Mouse (Mus musculus): ENCODE measurements around the gene Krt86.

DNA sequence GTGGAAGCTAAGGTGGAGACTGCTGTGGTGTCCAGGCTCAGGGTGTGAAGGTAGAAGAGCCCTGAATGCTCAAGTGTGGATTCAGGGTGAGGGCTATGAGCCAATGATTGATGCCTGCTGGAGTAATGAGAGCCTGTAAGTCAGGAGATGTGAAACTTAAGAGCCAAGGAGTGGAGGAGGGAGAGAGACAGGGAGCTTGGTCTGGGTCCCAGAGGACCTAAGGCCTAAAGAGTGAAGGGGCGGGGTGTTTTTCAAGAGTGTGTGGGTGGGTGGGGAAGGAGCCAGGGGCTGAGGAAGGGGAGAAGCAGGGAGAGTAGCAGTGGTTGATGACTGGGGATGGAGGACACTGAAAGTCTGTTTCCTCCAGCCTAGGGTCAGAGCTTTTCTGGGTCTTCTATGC, 10.4 kb downstream of the Krt86 start:
- TF ChIP-seq CEBPB (IDR thresholded peaks at IDR 0.05; ENCODE audit: insufficient read depth, poor library complexity, severe bottlenecking) = no peak
- no peak for TF ChIP-seq MAX (IDR thresholded peaks at IDR 0.05; ENCODE audit: low read depth)
- TF ChIP-seq MYOD1 (IDR thresholded peaks at IDR 0.05; ENCODE audit: control insufficient read depth in 1 of 3, insufficient read length in 2 of 3, low read depth in 2 of 3) = no peak
- no peak for TF ChIP-seq POLR2A (IDR thresholded peaks at IDR 0.05; ENCODE audit: insufficient read length, low read depth)
- TF ChIP-seq TCF12 (IDR thresholded peaks at IDR 0.05; ENCODE audit: insufficient read depth, poor library complexity, severe bottlenecking) = no peak
- no peak for TF ChIP-seq E2F4 (IDR thresholded peaks at IDR 0.05; ENCODE audit: insufficient read depth)
- TF ChIP-seq POLR2AphosphoS2 (IDR thresholded peaks at IDR 0.05; ENCODE audit: insufficient read length, low read depth) = no peak
- no peak for TF ChIP-seq TCF3 (IDR thresholded peaks at IDR 0.05; ENCODE audit: insufficient read length, low read depth)
- TF ChIP-seq USF1 (IDR thresholded peaks at IDR 0.05; ENCODE audit: low read depth) = no peak
- no peak for TF ChIP-seq REST (IDR thresholded peaks at IDR 0.05; ENCODE audit: insufficient read depth, insufficient read length)
- no peak for TF ChIP-seq SRF (IDR thresholded peaks at IDR 0.05; ENCODE audit: control insufficient read depth, insufficient read length, low read depth)
- TF ChIP-seq MYOG (IDR thresholded peaks at IDR 0.05; ENCODE audit: control insufficient read depth in 1 of 3, insufficient read depth in 1 of 3, insufficient read length in 2 of 3, low read depth in 2 of 3) = no peak

Data from myocyte (in vitro differentiated cells).